Mouse (Mus musculus) CH12.LX (cell line): ENCODE measurements around the gene Ifna7. TPM values are rescaled to one million over a fixed set of nuclear protein-coding genes. Genes with fewer than 3 reads are reported as not detected.

Experiments used
- DNase-seq: peaks from one replicate; pipeline ENCODE4 v3.0.0-alpha.2; 2013; ENCODE audit errors: extremely low read depth
- H3K27ac ChIP-seq: 2 replicates; pipeline ENCODE4 v1.5.1; 2012; ENCODE audit warnings: low read depth, mild to moderate bottlenecking, control low read depth, moderate library complexity; ENCODE audit not compliant: insufficient read depth
- H3K27me3 ChIP-seq: replicated peaks from 2 replicates; pipeline ENCODE3; 2012; ENCODE audit warnings: inconsistent platforms
- H3K36me3 ChIP-seq, 2 experiments: replicated peaks in 1 of 2; 2 replicates each; pipeline versions ENCODE3 to v1.6.1; 2012; ENCODE audit warnings: inconsistent platforms in 1 of 2, low read length in 1 of 2, mild to moderate bottlenecking in 1 of 2, mixed read lengths in 1 of 2, moderate library complexity in 1 of 2; ENCODE audit not compliant: control insufficient read depth in 1 of 2, insufficient read depth in 1 of 2
- H3K4me1 ChIP-seq, 2 experiments: 2 replicates each; pipeline ENCODE4 v1.6.1; 2012; ENCODE audit warnings: inconsistent platforms in 1 of 2, moderate library complexity in 1 of 2; ENCODE audit not compliant: insufficient read depth in 2 of 2, control insufficient read depth in 1 of 2
- H3K4me2 ChIP-seq: 2 replicates; pipeline ENCODE4 v1.6.1; 2012; ENCODE audit warnings: low read depth, mild to moderate bottlenecking, control low read depth; ENCODE audit not compliant: poor library complexity, insufficient read depth, severe bottlenecking
- H3K4me3 ChIP-seq, 3 experiments: fragments of 150-350 bp in 1 of 3; sonication (generic) in 1 of 3; replicated peaks in 1 of 3; 2 replicates each; pipeline versions ENCODE3 to v1.5.1; 2011 to 2012; ENCODE audit warnings: low read depth in 2 of 3, low read length in 2 of 3, mild to moderate bottlenecking in 2 of 3, moderate library complexity in 2 of 3, control low read depth in 1 of 3, improper control_type of control experiment in 1 of 3, inconsistent platforms in 1 of 3, mixed read lengths in 1 of 3; ENCODE audit not compliant: poor library complexity in 1 of 3
- H3K79me2 ChIP-seq: replicated peaks from 2 replicates; pipeline ENCODE4 v1.6.1; 2012; ENCODE audit warnings: mild to moderate bottlenecking, moderate library complexity; ENCODE audit not compliant: control insufficient read depth, poor library complexity, insufficient read depth, severe bottlenecking; ENCODE audit errors: extremely low read depth
- H3K9ac ChIP-seq: 2 replicates; pipeline ENCODE4 v1.6.1; 2012; ENCODE audit warnings: low read depth, mild to moderate bottlenecking, control low read depth, moderate library complexity; ENCODE audit not compliant: insufficient read depth
- H3K9me3 ChIP-seq: replicated peaks from 2 replicates; pipeline ENCODE3; 2012; ENCODE audit warnings: low read length, inconsistent platforms, mixed read lengths
- BHLHE40 ChIP-seq: IDR thresholded peaks from 2 replicates; pipeline ENCODE4 v1.6.1; 2011; ENCODE audit warnings: mild to moderate bottlenecking, low read depth, low read length, improper control_type of control experiment
- CHD1 ChIP-seq: IDR thresholded peaks from 2 replicates; pipeline ENCODE4 v1.6.1; 2012; ENCODE audit warnings: low read depth, low read length, improper control_type of control experiment, inconsistent platforms
- CHD2 ChIP-seq: IDR thresholded peaks from 2 replicates; pipeline ENCODE4 v1.6.1; 2011; ENCODE audit warnings: low read length, improper control_type of control experiment
- CTCF ChIP-seq, 2 experiments: IDR thresholded peaks in 1 of 2; conservative IDR thresholded peaks in 1 of 2; 2 replicates each; pipeline ENCODE4 v1.5.1; 2011 to 2012; ENCODE audit warnings: low read depth in 2 of 2, low read length in 2 of 2, improper control_type of control experiment in 1 of 2, inconsistent platforms in 1 of 2, mild to moderate bottlenecking in 1 of 2, moderate library complexity in 1 of 2
- EP300 ChIP-seq: IDR thresholded peaks from 2 replicates; pipeline ENCODE4 v1.6.1; 2011; ENCODE audit warnings: low read length, improper control_type of control experiment
- HCFC1 ChIP-seq: IDR thresholded peaks from 2 replicates; pipeline ENCODE4 v1.6.1; 2012; ENCODE audit warnings: low read depth, mild to moderate bottlenecking, inconsistent platforms, low read length, improper control_type of control experiment
- IRF4 ChIP-seq: IDR thresholded peaks from 2 replicates; pipeline ENCODE4 v1.6.1; 2014; ENCODE audit warnings: low read depth, mild to moderate bottlenecking, inconsistent platforms, low read length, improper control_type of control experiment
- JUN ChIP-seq: IDR thresholded peaks from 2 replicates; pipeline ENCODE4 v1.6.1; 2011; ENCODE audit warnings: low read depth, mild to moderate bottlenecking, low read length, improper control_type of control experiment, moderate library complexity; ENCODE audit not compliant: insufficient read depth
- JUND ChIP-seq: conservative IDR thresholded peaks from 2 replicates; pipeline ENCODE4 v1.6.1; 2011; ENCODE audit warnings: low read depth, low read length, improper control_type of control experiment
- KAT2A ChIP-seq: IDR thresholded peaks from 2 replicates; pipeline ENCODE4 v1.6.1; 2012; ENCODE audit warnings: low read length, improper control_type of control experiment, inconsistent platforms; ENCODE audit not compliant: insufficient replicate concordance
- MAFK ChIP-seq: IDR thresholded peaks from 2 replicates; pipeline ENCODE4 v1.6.1; 2011; ENCODE audit warnings: low read length, improper control_type of control experiment; ENCODE audit not compliant: insufficient replicate concordance
- MAX ChIP-seq: IDR thresholded peaks from 2 replicates; pipeline ENCODE4 v1.6.1; 2011; ENCODE audit warnings: low read length, improper control_type of control experiment
- MAZ ChIP-seq: IDR thresholded peaks from 2 replicates; pipeline ENCODE4 v1.6.1; 2012; ENCODE audit warnings: low read depth, mild to moderate bottlenecking, inconsistent platforms, low read length, improper control_type of control experiment, moderate library complexity
- NELFE ChIP-seq: IDR thresholded peaks from 2 replicates; pipeline ENCODE4 v1.6.1; 2011; ENCODE audit warnings: low read depth, low read length, improper control_type of control experiment
- NRF1 ChIP-seq: IDR thresholded peaks from 2 replicates; pipeline ENCODE4 v1.6.1; 2014; ENCODE audit warnings: low read depth, mild to moderate bottlenecking, inconsistent platforms, low read length, improper control_type of control experiment, moderate library complexity
- PAX5 ChIP-seq: IDR thresholded peaks from 2 replicates; pipeline ENCODE4 v1.6.1; 2012; ENCODE audit warnings: low read length, inconsistent platforms, mixed read lengths
- POLR2A ChIP-seq: IDR thresholded peaks from 2 replicates; pipeline ENCODE4 v1.6.1; 2011; ENCODE audit warnings: low read depth, mild to moderate bottlenecking, improper control_type of control experiment, low read length
- POLR2AphosphoS2 ChIP-seq: IDR thresholded peaks from 2 replicates; pipeline ENCODE4 v1.6.1; 2011; ENCODE audit warnings: low read depth, low read length, improper control_type of control experiment
- RAD21 ChIP-seq: IDR thresholded peaks from 2 replicates; pipeline ENCODE4 v1.6.1; 2011; ENCODE audit warnings: low read depth, mild to moderate bottlenecking, low read length, improper control_type of control experiment, moderate library complexity
- RCOR1 ChIP-seq: conservative IDR thresholded peaks from 2 replicates; pipeline ENCODE4 v1.6.1; 2012; ENCODE audit warnings: low read depth, mild to moderate bottlenecking, inconsistent platforms, low read length, improper control_type of control experiment
- SMC3 ChIP-seq: IDR thresholded peaks from 2 replicates; pipeline ENCODE4 v1.6.1; 2011; ENCODE audit warnings: low read depth, low read length, improper control_type of control experiment
- TCF12 ChIP-seq: IDR thresholded peaks from 2 replicates; pipeline ENCODE4 v1.6.1; 2014; ENCODE audit warnings: low read depth, mild to moderate bottlenecking, inconsistent platforms, low read length, improper control_type of control experiment
- UBTF ChIP-seq: IDR thresholded peaks from 2 replicates; pipeline ENCODE4 v1.6.1; 2012; ENCODE audit warnings: low read depth, mild to moderate bottlenecking, inconsistent platforms, low read length, improper control_type of control experiment, moderate library complexity
- USF1 ChIP-seq: IDR thresholded peaks from 2 replicates; pipeline ENCODE4 v1.6.1; 2014; ENCODE audit warnings: low read depth, mild to moderate bottlenecking, inconsistent platforms, low read length, improper control_type of control experiment
- ZC3H11A ChIP-seq: IDR thresholded peaks from 2 replicates; pipeline ENCODE4 v1.6.1; 2012; ENCODE audit warnings: low read depth, mild to moderate bottlenecking, inconsistent platforms, low read length, improper control_type of control experiment
- ZKSCAN1 ChIP-seq: IDR thresholded peaks from 2 replicates; pipeline ENCODE4 v1.6.1; 2012; ENCODE audit warnings: low read depth, inconsistent platforms, low read length, improper control_type of control experiment, borderline replicate concordance
- ZNF384 ChIP-seq: IDR thresholded peaks from 2 replicates; pipeline ENCODE4 v1.6.1; 2012; ENCODE audit warnings: low read depth, low read length, improper control_type of control experiment, inconsistent platforms
- dilution Hi-C: fragments of 300-500 bp; cut with MboI; formaldehyde crosslinking; loops from 2 replicates; pipeline ENCODE4 v1.14.3; 2020; ENCODE audit warnings: low sequenced_read_pairs; ENCODE audit not compliant: extremely low pct_unique_long_range_greater_than_20kb, extremely low pct_ligation_motif_present
- in situ Hi-C: fragments of 300-500 bp; cut with MboI; formaldehyde crosslinking; loops from 3 replicates; pipeline ENCODE4 v1.14.3; 2019; ENCODE audit warnings: low sequenced_read_pairs, low pct_ligation_motif_present, low pct_unique_long_range_greater_than_20kb, mixed read lengths
- polyA plus RNA-seq: library from polyadenylated mRNA; unstranded; fragments of >175 nt; gene quantifications from 2 replicates; pipeline ENCODE4 v1.2.1, GENCODE M21; 2012; ENCODE audit warnings: low read depth; ENCODE audit not compliant: insufficient read length
- total RNA-seq, 2 experiments: library from RNA; depleted of rRNA; stranded (reverse); fragments of 300-350 nt in 1 of 2; fragments of >200 nt in 1 of 2; gene quantifications; 2 replicates each; pipeline ENCODE4 v1.2.3; 2012 to 2014

The Ifna7 gene
- total and polyA plus RNA-seq, 3 experiments = not detected

DNA sequence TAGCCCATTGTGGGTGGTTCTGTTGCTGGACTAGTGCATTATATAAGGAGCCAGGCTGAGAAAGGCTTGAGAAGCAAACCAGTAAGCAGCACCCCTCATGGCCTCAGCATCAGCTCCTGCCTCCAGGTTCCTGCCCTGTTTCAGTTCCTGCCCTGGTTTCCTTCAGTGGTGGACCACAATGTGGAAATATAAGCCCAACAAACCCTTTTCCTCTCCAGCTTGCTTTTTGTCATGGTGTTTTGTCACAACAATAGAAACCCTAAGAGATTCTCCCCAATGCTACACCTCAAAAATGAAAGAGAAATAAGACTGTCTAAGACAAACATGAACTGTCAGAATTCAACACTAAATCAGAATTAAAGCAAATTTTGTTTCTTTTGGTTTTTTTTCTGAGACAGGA lies 43.2 kb downstream of the Ifna7 start:
- H3K79me2 ChIP-seq = no peaks in the 10 kb centered on the region
- TF ChIP-seq KAT2A (no peak), ZKSCAN1 (no peak), USF1 (no peak), CHD2 (no peak), ZC3H11A (no peak), JUND (no peak), BHLHE40 (no peak), NELFE (no peak)
- TF ChIP-seq, all 38 proteins: peak for 0
- Histone ChIP-seq H3K27me3 (peaks cover 59% of the 10 kb centered on the region), H3K4me3 (no peak overlapping the region), H3K4me2 (no peak overlapping the region), H3K36me3 (no peaks in the 10 kb centered on the region), H3K9ac (no peak overlapping the region), H3K27ac (no peak overlapping the region), H3K9me3 (peaks cover 4% of the 10 kb centered on the region), H3K4me1 (peaks cover 0 to 5% of the 10 kb centered on the region in 2 experiments; a peak in 2 of 4 replicates)
- in situ Hi-C loops (no loop called here), dilution Hi-C loops (no loop called here)
- no peak for DNase-seq

DNA sequence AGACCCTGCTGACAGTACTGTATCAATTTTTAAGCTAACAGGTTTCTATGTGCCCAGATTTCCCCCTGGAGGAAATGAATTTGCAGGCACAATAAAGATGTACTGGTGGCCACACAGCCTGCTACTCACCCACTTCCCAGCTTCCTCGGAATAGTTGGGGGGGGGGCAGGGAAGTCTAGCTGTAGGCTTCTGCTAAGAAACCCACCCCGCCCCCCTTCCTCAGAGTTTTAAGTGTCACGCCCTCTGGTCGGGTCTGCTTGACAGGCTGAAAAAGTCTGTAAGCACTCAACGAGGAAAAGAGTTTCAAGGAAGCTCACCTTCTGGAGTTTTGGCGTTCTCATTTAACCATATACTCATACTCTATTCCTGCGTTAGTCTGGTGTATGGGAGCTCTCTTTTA lies 47.3 kb downstream of the Ifna7 start:
- dilution Hi-C loops (no loop called here), in situ Hi-C loops (no loop called here)
- Histone ChIP-seq H3K27ac (no peak overlapping the region), H3K9me3 (no peaks in the 10 kb centered on the region), H3K27me3 (peaks cover 60% of the 10 kb centered on the region), H3K4me1 (peaks cover 0 to 22% of the 10 kb centered on the region in 2 experiments; a peak in 2 of 4 replicates), H3K9ac (no peak overlapping the region), H3K4me2 (no peak overlapping the region), H3K79me2 (no peaks in the 10 kb centered on the region), H3K4me3 (no peak overlapping the region), H3K36me3 (no peaks in the 10 kb centered on the region)
- DNase-seq = no peak
- TF ChIP-seq CHD2 = no peak
- no peak for TF ChIP-seq ZKSCAN1
- TF ChIP-seq ZNF384 = no peak
- TF ChIP-seq POLR2AphosphoS2 = no peak
- no peak for TF ChIP-seq CTCF (conservative IDR thresholded peaks at IDR 0.05 in 1 of 2, IDR thresholded peaks at IDR 0.05 in 1 of 2; ENCODE audit: low read depth in 2 of 2, low read length in 2 of 2)

DNA sequence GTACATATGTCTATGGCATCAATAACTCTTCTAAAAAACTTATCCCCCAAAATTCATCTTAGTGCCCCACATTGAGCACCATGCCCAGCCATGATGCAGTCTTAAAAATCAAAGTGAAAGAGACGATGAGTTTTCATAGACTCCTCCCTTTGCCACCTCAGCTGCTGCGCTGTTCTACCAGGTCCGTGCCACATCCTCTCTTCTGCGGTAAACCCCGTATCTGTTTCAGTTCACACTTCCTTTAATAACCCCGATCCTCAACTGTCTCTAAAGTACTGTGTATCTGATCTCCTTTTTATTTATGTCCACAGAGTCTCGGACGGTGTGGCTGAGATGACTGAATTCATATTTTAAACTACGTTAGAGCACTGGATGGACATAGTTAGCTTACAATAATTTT lies 48.6 kb downstream of the Ifna7 start:
- H3K9me3 ChIP-seq = no peaks in the 10 kb centered on the region
- H3K4me3 ChIP-seq = peak overlapping the region; percentile 10 to 41 (median 41)
- DNase-seq = peak; percentile 83
- H3K36me3 ChIP-seq = no peaks in the 10 kb centered on the region
- H3K4me2 ChIP-seq = peak overlapping the region; percentile 88
- dilution Hi-C loops = no loop called here
- peak overlapping the region; percentile 43 for H3K9ac ChIP-seq
- in situ Hi-C loops = no loop called here
- H3K4me1 ChIP-seq = peaks cover 0 to 31% of the 10 kb centered on the region in 2 experiments; a peak in 2 of 4 replicates
- peaks cover 52% of the 10 kb centered on the region for H3K27me3 ChIP-seq
- H3K79me2 ChIP-seq = no peaks in the 10 kb centered on the region
- no peak overlapping the region for H3K27ac ChIP-seq
- TF ChIP-seq IRF4 (peak; percentile 96), NRF1 (no peak), MAFK (peak; percentile 91), JUN (no peak), PAX5 (no peak), MAZ (peak; percentile 61; the same call in 1 of the 2 replicates), RCOR1 (peak; percentile 91), POLR2A (no peak), CHD1 (peak; percentile 73; the same call in 1 of the 2 replicates), RAD21 (no peak), NELFE (no peak), KAT2A (no peak), SMC3 (no peak), EP300 (peak; percentile 95), TCF12 (peak; percentile 82), HCFC1 (peak; percentile 39; the same call in 1 of the 2 replicates), UBTF (no peak), JUND (peak; percentile 69), ZC3H11A (no peak), MAX (peak; percentile 85), POLR2AphosphoS2 (no peak)
